Mouse (Mus musculus) ES-Bruce4 (cell line): Measurements from ENCODE around the gene Mlf2.

Experiments
- CTCF ChIP-seq: IDR thresholded peaks from one replicate; pipeline ENCODE4 v1.8.1; 2011; ENCODE audit warnings: low read depth, low read length
- EP300 ChIP-seq: IDR thresholded peaks from 2 replicates; pipeline ENCODE4 v1.6.1; 2011; ENCODE audit warnings: low read depth, low read length; ENCODE audit not compliant: insufficient read depth
- POLR2A ChIP-seq: IDR thresholded peaks from one replicate; pipeline ENCODE4 v1.8.1; 2011; ENCODE audit warnings: low read length; ENCODE audit not compliant: insufficient read depth

DNA sequence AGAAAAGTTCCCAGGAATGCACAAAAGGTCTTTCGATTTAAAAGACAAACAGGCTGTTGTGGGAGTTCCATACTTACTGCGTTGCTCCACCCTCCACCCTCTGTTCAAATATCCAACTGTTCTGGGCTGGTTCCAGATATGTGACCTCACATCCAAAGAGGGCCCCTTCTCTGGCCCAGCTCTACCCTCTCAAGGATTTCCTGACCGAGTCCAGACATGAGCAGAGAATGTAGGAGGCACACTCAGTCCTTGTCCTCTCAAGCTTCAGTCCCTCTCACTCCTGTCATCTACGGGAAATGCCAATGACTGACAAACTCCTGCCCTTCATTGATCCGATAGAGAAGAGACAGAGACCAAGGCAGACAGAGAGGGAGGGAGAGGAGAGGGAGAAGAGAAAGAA, 5.2 kb upstream of the Mlf2 start:
- TF ChIP-seq CTCF (no peak), POLR2A (no peak), EP300 (no peak)
